Comparison of ENCODE assay signal across 8 mouse cellular contexts in genomic region chr5:120558762-120559161, GRCm38 (mm10). TPM values are rescaled to one million over a fixed set of nuclear protein-coding genes. Genes with fewer than 3 reads are reported as not detected.
DNase-seq lines count a peak whose midpoint lies in the region; ATAC-seq and TF ChIP-seq lines count a peak whose summit lies in the region.

No protein-coding gene starts in this region.

- H3K4me1 ChIP-seq in cerebellum, adult 2 months (ENCODE audit: control insufficient read depth, insufficient read depth, low read length) = peaks cover 45% of the 10 kb centered on the region
- H3K4me1 ChIP-seq in lung, adult 2 months (ENCODE audit: control insufficient read depth, insufficient read depth, low read length) = peaks cover 13% of the 10 kb centered on the region
- H3K4me1 ChIP-seq in intestine, embryonic 16.5 days (ENCODE audit: control insufficient read depth, insufficient read depth, low read length) = peaks cover 47% of the 10 kb centered on the region

- H3K9me3 ChIP-seq in intestine, embryonic 16.5 days (ENCODE audit: control insufficient read depth, low read length) = no peaks in the 10 kb centered on the region

- peak; percentile 24; the same call in 1 of the 2 replicates for ATAC-seq in intestine, embryonic 16.5 days
- no peak for ATAC-seq in inflammation-experienced regulatory T-cells, adult 6 months

- H3K4me3 ChIP-seq in cerebellum, adult 2 months (replicated peaks; ENCODE audit: insufficient read depth, low read depth, low read length) = peak overlapping the region; percentile 6
- no peak overlapping the region for H3K4me3 ChIP-seq in lung, adult 2 months (replicated peaks; ENCODE audit: extremely low read depth, low read depth, low read length)
- peak overlapping the region; percentile 26 for H3K4me3 ChIP-seq in intestine, embryonic 16.5 days (ENCODE audit: low read length)

- H3K4me2 ChIP-seq in intestine, embryonic 16.5 days (ENCODE audit: low read depth, low read length) = peak overlapping the region; percentile 30

- peaks cover 15% of the 10 kb centered on the region for H3K36me3 ChIP-seq in intestine, embryonic 16.5 days (ENCODE audit: control insufficient read depth, insufficient read depth, low read length)

- H3K27me3 ChIP-seq in cerebellum, adult 2 months (ENCODE audit: control insufficient read depth, insufficient read depth, low read length) = no peaks in the 10 kb centered on the region
- no peaks in the 10 kb centered on the region for H3K27me3 ChIP-seq in intestine, embryonic 16.5 days (replicated peaks; ENCODE audit: control insufficient read depth, insufficient read depth, low read length)

- H3K9ac ChIP-seq in intestine, embryonic 16.5 days (ENCODE audit: low read depth, low read length) = peak overlapping the region; percentile 45

- no peak for TF ChIP-seq POLR2A in cerebellum, adult 2 months (IDR thresholded peaks at IDR 0.05; ENCODE audit: borderline replicate concordance, insufficient read depth, low read length)
- no peak for TF ChIP-seq POLR2A in lung, adult 2 months (IDR thresholded peaks at IDR 0.05; ENCODE audit: borderline replicate concordance, extremely low read depth, low read depth, low read length)

- 0 out of 2 replicates have a peak overlapping the region, but pooled peaks have one; percentile 38 for H3K27ac ChIP-seq in cerebellum, adult 2 months (ENCODE audit: insufficient read depth, low read length)
- peak overlapping the region; percentile 45; the same call in 1 of the 2 replicates for H3K27ac ChIP-seq in intestine, embryonic 16.5 days (ENCODE audit: low read length)

- no peak for TF ChIP-seq CTCF in cerebellum, adult 2 months (IDR thresholded peaks at IDR 0.05; ENCODE audit: borderline replicate concordance, insufficient read depth, low read depth, low read length)
- no peak for TF ChIP-seq CTCF in lung, adult 2 months (IDR thresholded peaks at IDR 0.05; ENCODE audit: insufficient read depth, low read length)

- WGBS in cerebellum, adult 2 months = 75% methylated on average over 14 of the region's 14 CpGs
- 63% methylated on average over 14 of the region's 14 CpGs for WGBS in lung, adult 2 months
- 43% methylated on average over 14 of the region's 14 CpGs for WGBS in intestine, embryonic 16.5 days

- DNase-seq in cerebellum, adult 2 months = no peak
- DNase-seq in cerebellum, postnatal 14 days = no peak
- peak; percentile 38 for DNase-seq in lung, postnatal 36 days
- no peak for DNase-seq in lung, adult 2 months
- peak; percentile 25 to 45 for DNase-seq in natural killer cell, adult 2 months (ENCODE audit: low spot score in 2 of 2)
- DNase-seq in urinary bladder, adult 2 months (ENCODE audit: low spot score) = no peak

RNA-seq across cellular contexts. Expression of gene Tpcn1, which starts 29.7 kb away (rescaled TPM):
- 47.3 and 56.6 TPM in 2 replicates for polyA plus RNA-seq in cerebellum, adult 2 months (2012; rRNA removed)
- 75.8 and 89.2 TPM in 2 replicates for polyA plus RNA-seq in lung, adult 2 months (2012; rRNA removed)
- 21.4 and 23.9 TPM in 2 replicates for polyA plus RNA-seq in intestine, embryonic 16.5 days (2015; fragmentation: Nextera tagmentation; extraction: Ambion mirVana)
- 38.6 and 55.0 TPM in 2 replicates for polyA plus RNA-seq in urinary bladder, adult 2 months (2012; rRNA removed)
- 10 to 100 TPM in 2 of 3 experiments, 1 to 10 TPM in 1; 6.4 to 15.8 (median 12.6) TPM for polyA plus RNA-seq in inflammation-experienced regulatory T-cells, adult 6 months (2017; shearing (Covaris generic))

RNA-seq across cellular contexts. Expression of gene Iqcd, which starts 30.1 kb away (rescaled TPM):
- polyA plus RNA-seq in cerebellum, adult 2 months (2012; rRNA removed) = 1.8 and 2.0 TPM in 2 replicates
- 2.0 and 2.4 TPM in 2 replicates for polyA plus RNA-seq in lung, adult 2 months (2012; rRNA removed)
- polyA plus RNA-seq in intestine, embryonic 16.5 days (2015; fragmentation: Nextera tagmentation; extraction: Ambion mirVana) = 0.17 and 0.27 TPM in 2 replicates
- 1.6 and 1.8 TPM in 2 replicates for polyA plus RNA-seq in urinary bladder, adult 2 months (2012; rRNA removed)
- under 1 TPM in 1 of 3 experiments, not detected in 2; 0.91 TPM for polyA plus RNA-seq in inflammation-experienced regulatory T-cells, adult 6 months (2017; shearing (Covaris generic))

RNA-seq across cellular contexts. Expression of gene Slc8b1, which starts 47.8 kb away (rescaled TPM):
- 8.2 TPM in 2 replicates for polyA plus RNA-seq in cerebellum, adult 2 months (2012; rRNA removed)
- polyA plus RNA-seq in lung, adult 2 months (2012; rRNA removed) = 37.0 and 40.0 TPM in 2 replicates
- polyA plus RNA-seq in intestine, embryonic 16.5 days (2015; fragmentation: Nextera tagmentation; extraction: Ambion mirVana) = 6.9 and 7.6 TPM in 2 replicates
- polyA plus RNA-seq in urinary bladder, adult 2 months (2012; rRNA removed) = 28.8 and 30.9 TPM in 2 replicates
- polyA plus RNA-seq in inflammation-experienced regulatory T-cells, adult 6 months (2017; shearing (Covaris generic)) = 10 to 100 TPM in 1 of 3 experiments, 1 to 10 TPM in 2; 6.1 to 14.5 (median 7.3) TPM

RNA-seq across cellular contexts. Expression of gene Rita1, which starts 53.6 kb away (rescaled TPM):
- 43.7 and 47.3 TPM in 2 replicates for polyA plus RNA-seq in cerebellum, adult 2 months (2012; rRNA removed)
- 15.7 and 15.8 TPM in 2 replicates for polyA plus RNA-seq in lung, adult 2 months (2012; rRNA removed)
- polyA plus RNA-seq in intestine, embryonic 16.5 days (2015; fragmentation: Nextera tagmentation; extraction: Ambion mirVana) = 12.7 and 12.8 TPM in 2 replicates
- 11.0 and 12.9 TPM in 2 replicates for polyA plus RNA-seq in urinary bladder, adult 2 months (2012; rRNA removed)
- 1 to 10 TPM; 2.1 to 3.5 (median 3.2) TPM for polyA plus RNA-seq in inflammation-experienced regulatory T-cells, adult 6 months (2017; shearing (Covaris generic))

RNA-seq across cellular contexts. Expression of gene Ddx54, which starts 53.8 kb away (rescaled TPM):
- polyA plus RNA-seq in cerebellum, adult 2 months (2012; rRNA removed) = 24.1 and 25.4 TPM in 2 replicates
- 37.2 and 39.2 TPM in 2 replicates for polyA plus RNA-seq in lung, adult 2 months (2012; rRNA removed)
- 50.8 and 51.4 TPM in 2 replicates for polyA plus RNA-seq in intestine, embryonic 16.5 days (2015; fragmentation: Nextera tagmentation; extraction: Ambion mirVana)
- polyA plus RNA-seq in urinary bladder, adult 2 months (2012; rRNA removed) = 25.7 and 26.2 TPM in 2 replicates
- 10 to 100 TPM; 13.0 to 21.1 (median 13.4) TPM for polyA plus RNA-seq in inflammation-experienced regulatory T-cells, adult 6 months (2017; shearing (Covaris generic))

Comparison
In these comparisons a context has a peak if more than half of its experiments do, and no peak if none do; other contexts are left out.
1. DNase-seq: peak in lung, postnatal 36 days (single experiment) and natural killer cell, adult 2 months (2 of 2); none in cerebellum, adult 2 months (0 of 2), cerebellum, postnatal 14 days (0 of 2), lung, adult 2 months (single experiment) and urinary bladder, adult 2 months (single experiment).